Mouse (Mus musculus): ENCODE results near the gene Spata32. TPM values are rescaled to one million over a fixed set of nuclear protein-coding genes. Genes with fewer than 3 reads are reported as not detected.

The Spata32 gene
- total RNA-seq, 2 experiments from 2014 or later: 0.99 to 1.6 TPM

DNA sequence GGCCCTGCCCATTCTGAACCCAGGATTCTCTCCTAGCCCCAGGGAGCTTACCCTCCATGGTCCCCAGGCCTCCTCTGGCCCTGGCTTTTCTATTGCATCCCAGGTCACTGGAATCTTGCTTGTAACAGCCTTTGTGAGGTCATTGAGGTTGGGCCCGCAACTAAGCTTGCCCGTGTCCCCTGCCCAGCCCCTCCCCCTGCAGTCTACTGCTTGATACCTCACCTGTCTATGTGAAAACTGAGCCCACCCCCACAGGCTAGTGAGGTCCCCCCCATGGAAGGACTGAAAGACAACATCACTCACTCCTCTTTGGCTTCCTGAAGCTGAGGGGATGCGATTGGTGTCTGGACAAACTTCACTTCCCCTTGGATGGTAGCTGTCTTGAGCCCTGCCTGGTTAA lies 9.8 kb downstream of the Spata32 start, which contains the start of gene 1700023F06Rik:
1700023F06Rik (minus strand) TSS at position 101 of the 400 bp plus-strand sequence.
- DNase-seq (ENCODE audit: low spot score in 2 of 2): no peak

- peak in 1 of 2 experiments; percentile 77 for DNase-seq (ENCODE audit: low spot score in 2 of 2)
Observed at GRCm38 (mm10) chr11:103206203-103206602, 12.0 kb downstream of the Spata32 start.

DNA sequence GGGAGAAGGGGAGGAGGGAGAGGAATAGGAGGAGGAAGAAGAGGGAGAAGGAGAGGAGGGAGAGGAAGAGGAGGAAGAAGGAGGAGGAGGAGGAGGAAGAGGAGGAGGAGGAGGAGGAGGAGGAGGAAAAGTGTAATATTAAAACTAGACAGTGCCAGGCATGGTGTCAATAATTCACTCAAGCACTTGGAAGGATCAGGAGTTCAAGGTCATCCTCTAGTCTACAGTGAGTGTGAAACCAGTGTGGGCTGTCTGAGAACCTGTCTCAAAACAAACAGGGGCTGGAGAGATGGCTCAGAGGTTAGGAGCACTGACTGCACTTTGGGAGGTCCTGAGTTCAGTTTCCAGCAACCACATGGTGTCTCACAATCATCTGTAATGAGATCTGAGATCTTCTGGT lies 15.9 kb downstream of the Spata32 start:
- no peak for DNase-seq (ENCODE audit: low spot score in 2 of 2)

DNA sequence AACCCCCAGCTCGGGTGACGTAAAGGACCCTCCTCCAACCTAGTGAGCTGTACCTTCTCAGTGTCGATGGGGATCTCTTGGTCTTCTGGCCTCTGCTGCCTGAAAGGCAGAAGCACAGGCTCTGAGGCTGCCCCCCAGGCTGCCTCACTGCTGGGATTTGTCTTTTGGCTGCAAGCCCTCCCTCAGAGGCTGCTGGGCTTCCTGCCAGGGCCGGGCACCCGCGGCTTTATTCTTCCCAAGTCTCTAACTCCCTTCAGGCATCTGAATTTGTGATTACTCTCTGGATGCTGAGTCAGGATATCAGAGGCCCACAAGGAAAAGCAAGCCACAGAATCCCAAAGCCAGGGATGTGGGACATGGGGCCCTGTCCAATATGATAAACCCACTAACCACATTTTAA lies 16.6 kb downstream of the Spata32 start:
- peak; percentile 76 to 81 for DNase-seq (ENCODE audit: low spot score in 2 of 2)

DNA sequence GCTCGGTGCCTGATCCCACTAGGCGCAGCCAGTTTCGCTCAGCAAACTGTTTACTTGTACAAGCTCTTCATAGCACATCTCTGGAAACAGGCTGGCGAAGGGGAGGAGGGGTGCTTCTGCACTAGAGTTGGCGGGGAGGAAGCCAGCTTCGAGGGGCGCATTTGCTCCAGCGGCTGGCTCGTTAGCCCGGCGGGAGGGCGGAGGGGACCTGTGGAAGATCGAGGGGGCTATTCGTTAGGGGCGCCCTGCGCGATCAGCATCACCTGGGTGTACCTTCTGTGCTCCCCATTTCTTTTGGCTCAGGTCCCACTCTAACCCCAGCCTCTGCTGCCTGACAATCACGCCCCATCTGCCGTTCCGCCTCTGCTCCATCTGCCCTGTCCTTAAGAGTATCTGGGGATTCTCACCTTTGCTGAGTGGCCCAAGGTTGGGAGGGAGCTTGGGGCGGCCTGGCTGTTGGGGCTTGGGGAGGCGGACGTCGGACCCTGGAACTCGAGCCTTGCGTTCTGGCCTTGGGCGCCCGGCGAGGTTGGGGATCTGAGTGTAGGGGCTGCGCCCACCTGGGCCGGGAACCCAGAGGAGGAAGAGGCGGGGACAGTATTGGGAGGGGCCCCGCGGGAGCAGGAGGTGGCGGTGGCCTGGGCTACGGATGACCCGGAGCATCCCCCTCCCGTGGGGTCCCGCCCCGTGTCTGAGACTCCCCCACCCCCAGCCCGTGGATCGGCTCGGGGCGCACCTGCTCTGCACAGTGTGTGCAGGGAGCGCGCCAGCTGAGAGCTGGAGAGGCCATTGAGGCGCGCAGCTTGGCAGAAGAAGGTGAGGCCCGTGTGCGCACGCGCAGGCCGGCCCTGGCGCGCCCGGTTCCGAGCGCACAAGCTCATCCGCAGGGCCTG lies 19.1 kb downstream of the Spata32 start:
- peak; percentile 78 to 91 for DNase-seq (ENCODE audit: low spot score in 2 of 2)

GRCm38 (mm10) chr11:103198339-103198738 lies 19.9 kb downstream of the Spata32 start:
- DNase-seq (ENCODE audit: low spot score in 2 of 2): no peak

- no peak for DNase-seq (ENCODE audit: low spot score in 2 of 2)
Observed at GRCm38 (mm10) chr11:103197340-103197739, 20.9 kb downstream of the Spata32 start.

GRCm38 (mm10) chr11:103195656-103196055 lies 22.6 kb downstream of the Spata32 start:
- no peak for DNase-seq (ENCODE audit: low spot score in 2 of 2)

GRCm38 (mm10) chr11:103195236-103195635 lies 23.0 kb downstream of the Spata32 start:
- DNase-seq (ENCODE audit: low spot score in 2 of 2): no peak

DNA sequence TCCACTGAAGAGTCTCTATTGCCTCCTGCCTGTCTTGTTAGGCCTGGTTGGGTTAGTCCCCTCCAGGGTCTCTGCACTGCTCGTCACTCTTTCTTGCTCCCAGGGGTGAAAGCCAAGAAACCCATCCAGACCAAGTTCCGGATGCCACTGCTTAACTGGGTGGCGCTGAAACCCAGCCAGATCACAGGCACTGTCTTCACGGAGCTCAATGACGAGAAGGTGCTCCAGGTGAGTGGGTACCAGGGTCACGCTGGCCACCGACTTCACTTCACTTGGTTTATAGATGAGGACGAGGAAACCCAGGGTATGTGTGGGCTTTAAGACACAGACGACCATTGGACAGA lies 24.4 kb downstream of the Spata32 start:
- DNase-seq (ENCODE audit: low spot score in 2 of 2): no peak

DNA sequence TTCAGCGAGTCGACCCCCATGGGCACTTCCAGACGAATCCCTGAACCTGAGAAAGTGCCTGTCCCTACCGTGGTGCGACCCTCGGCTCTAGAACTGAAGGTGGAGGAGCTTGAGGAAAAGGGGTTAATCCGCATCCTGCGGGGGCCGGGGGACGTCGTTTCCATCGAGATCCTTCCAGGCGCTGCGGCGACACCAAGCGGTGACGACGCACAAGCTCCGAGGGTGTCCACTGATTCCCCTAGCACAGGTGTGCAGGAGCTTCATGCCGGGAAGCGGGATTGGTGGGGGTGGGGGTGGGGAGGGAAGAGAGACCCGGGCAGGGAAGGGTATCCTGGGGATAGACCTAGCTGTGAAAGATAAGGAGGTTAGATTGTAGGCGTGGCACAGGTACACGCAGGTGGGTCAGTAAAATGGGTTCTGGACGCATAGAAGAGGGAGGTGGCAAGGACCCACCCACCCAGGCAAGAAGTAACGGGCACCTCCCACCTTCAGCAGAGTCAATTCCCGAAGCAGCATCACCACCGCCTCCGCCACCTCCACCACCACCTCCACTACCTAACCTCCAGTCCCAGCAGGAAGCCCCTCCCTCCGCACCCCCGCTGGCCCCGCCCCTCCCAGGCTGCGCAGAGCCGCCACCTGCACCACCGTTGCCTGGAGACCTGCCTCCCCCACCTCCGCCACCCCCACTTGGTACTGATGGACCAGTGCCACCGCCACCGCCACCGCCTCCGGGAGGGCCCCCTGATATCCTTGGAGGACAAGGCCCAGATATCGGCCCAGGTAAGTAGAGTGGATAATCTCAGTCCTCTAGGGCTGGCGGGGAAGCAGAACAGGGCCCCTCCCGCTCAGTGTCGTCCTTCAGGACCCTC lies 25.0 kb downstream of the Spata32 start:
- peak; percentile 76 to 81 for DNase-seq (ENCODE audit: low spot score in 2 of 2)

GRCm38 (mm10) chr11:103192230-103192955 lies 25.8 kb downstream of the Spata32 start:
- peak; percentile 79 to 89 for DNase-seq (ENCODE audit: low spot score in 2 of 2)

DNA sequence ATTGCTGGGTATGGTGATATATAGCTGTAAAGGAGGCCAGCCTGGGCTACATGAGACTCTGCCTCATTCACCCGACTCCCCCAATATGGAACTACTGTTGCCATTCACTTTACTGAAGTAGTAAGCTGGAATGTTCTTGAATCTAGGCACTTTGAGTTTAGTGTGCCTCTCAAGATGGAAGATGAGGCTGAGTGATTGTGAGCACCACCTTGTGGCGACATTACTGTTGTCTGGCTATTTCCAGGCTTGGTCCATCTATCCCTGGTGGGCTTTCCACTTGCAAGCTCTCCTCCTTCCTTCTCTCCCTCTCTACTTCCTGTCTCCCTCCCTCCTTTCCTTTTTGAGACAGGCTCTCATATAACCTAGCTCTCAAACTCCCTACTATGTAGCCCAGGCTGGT lies 33.3 kb downstream of the Spata32 start:
- no peak for DNase-seq (ENCODE audit: low spot score in 2 of 2)

DNA sequence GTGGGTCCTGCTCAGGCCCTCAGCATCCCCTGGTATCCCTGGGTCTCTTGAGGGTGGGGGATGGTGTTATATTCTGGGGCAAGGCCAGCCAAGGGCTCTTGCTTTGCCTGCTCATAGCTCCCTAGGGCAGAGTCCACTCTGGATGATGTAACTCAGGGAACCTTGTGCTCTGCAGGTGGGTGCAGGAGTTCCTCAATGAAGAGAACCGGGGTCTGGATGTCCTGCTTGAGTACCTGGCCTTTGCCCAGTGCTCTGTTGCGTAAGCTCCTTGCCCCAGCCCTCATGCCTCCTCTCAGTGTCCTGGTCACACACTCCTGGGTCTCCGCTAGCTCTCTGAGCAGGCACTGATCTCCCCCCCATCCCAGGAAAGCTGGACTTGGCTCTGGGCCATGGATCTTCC lies 36.3 kb downstream of the Spata32 start:
- DNase-seq (ENCODE audit: low spot score in 2 of 2): no peak

DNA sequence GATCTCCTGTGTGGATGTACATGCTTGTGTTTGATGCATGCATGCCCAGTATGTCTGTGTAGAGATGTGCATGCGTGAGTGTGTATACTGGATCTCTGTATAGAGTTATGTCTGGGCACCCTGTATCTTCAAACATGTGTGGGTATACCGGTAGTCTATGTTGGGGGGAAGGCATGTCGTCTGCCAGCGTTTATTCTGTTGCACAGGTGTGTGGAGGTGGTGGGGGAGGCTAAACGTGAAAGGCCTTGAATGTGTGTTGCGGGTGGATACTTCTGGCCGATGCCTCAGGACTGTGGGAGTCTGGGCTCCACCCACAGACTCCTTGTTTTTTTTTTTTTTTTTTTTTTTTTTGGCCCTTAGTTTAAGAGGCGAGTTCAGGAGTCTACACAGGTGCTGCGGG lies 36.9 kb downstream of the Spata32 start:
- no peak for DNase-seq (ENCODE audit: low spot score in 2 of 2)

- DNase-seq (ENCODE audit: low spot score in 2 of 2): no peak
Observed at GRCm38 (mm10) chr11:103180426-103180825, 37.8 kb downstream of the Spata32 start.

GRCm38 (mm10) chr11:103178748-103179147 lies 39.5 kb downstream of the Spata32 start:
- DNase-seq (ENCODE audit: low spot score in 2 of 2): no peak

DNA sequence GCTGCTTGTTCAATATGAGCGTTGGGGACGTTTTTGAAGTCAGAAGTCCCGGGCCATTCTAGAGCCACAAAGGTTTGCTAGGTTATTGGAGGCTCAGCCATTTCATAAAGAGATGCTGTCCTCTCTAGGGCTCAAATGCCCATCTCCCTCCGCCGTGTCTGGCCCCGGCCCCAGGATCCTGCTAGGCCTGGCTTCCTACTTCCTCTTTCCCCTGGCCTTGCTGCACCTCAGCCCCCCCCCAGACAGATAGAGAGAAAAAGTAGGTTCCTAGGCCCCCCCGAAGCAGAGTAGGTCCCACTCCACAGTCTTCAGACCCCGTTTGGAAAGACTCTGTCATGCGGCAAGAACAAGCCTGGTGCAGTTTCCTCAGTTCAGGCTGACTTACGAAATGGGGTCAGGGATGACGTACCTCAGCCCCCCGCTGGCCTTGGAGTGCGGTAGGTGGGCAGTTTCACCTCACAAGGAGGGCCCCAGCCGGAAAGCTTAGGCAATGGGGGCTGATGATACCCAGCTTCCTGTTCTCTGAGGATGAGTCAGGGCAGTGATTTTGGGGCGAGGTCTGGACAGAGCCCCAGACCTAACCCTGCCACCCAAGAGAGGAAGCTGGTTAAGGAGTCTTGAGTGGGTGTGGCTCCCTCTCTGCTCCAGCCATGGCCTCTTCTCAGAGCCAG lies 40.3 kb downstream of the Spata32 start:
- DNase-seq (ENCODE audit: low spot score in 2 of 2): no peak

- DNase-seq (ENCODE audit: low spot score in 2 of 2): no peak
Observed at GRCm38 (mm10) chr11:103177216-103177615, 41.0 kb downstream of the Spata32 start.

- DNase-seq (ENCODE audit: low spot score in 2 of 2): no peak
Observed at GRCm38 (mm10) chr11:103176510-103176909, 41.7 kb downstream of the Spata32 start.

Measured in layer of hippocampus, adult 18-20 months (tissue).